In the genomic region with DNA sequence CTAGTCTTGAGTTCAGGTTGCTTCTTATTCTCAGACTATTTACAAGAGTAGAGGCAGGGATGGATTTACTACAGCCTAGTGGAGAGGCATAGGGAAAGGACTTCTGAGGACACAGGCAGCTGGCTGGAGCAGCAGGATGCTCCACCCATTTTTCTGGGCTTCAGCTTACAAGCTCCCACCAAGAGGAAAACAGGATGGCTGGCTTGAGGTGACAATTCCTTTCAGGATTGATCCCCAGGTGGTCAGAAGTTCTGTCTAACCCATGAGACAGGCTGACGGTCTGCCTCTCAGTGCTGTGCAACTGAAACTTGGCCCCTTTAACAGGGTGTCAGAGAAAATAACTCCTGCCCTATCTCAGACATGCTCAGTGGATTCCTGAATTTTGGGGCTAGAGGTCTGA, we compare ENCODE assay signal across 13 mouse cellular contexts. TPM values are rescaled to one million over a fixed set of nuclear protein-coding genes. Genes with fewer than 3 reads are reported as not detected.
DNase-seq lines count a peak whose midpoint lies in the region; ATAC-seq and TF ChIP-seq lines count a peak whose summit lies in the region.
"Had no signal": no experiment of that assay in that cellular context is flagged by ENCODE, and none has a peak within 500 bp of the region (broad histone marks: within the 10 kb centered on the region; RNA-seq: fewer than 3 reads in every experiment).

No protein-coding gene starts in this region.

- no peak for TF ChIP-seq CTCF in gastrocnemius, adult 2 months (IDR thresholded peaks at IDR 0.05)

- H3K9ac ChIP-seq in kidney, embryonic 16.5 days (replicated peaks; ENCODE audit: low read length), result no peak overlapping the region
- H3K9ac ChIP-seq in heart, embryonic 16.5 days (ENCODE audit: low read length), result 0 out of 2 replicates have a peak overlapping the region, but pooled peaks have one; percentile 11
- H3K9ac ChIP-seq: forebrain, embryonic 15.5 days; liver, embryonic 13.5 days; midbrain, embryonic 13.5 days had no signal

- H3K4me1 ChIP-seq in kidney, embryonic 16.5 days (ENCODE audit: insufficient read depth, low read length), result peaks cover 11% of the 10 kb centered on the region
- peaks cover 32% of the 10 kb centered on the region for H3K4me1 ChIP-seq in heart, embryonic 16.5 days (ENCODE audit: control insufficient read depth, insufficient read depth, low read length)

- DNase-seq in kidney, adult 11 months, result peak; percentile 57
- DNase-seq in gastrocnemius, adult 2 months, result peak; percentile 70
- peak; percentile 62 for DNase-seq in lung, postnatal 25 days (ENCODE audit: low spot score)
- no peak for DNase-seq in left cerebral cortex, postnatal 4 days
- DNase-seq in urinary bladder, adult 18-20 months (ENCODE audit: low spot score in 2 of 2), result no peak
- DNase-seq: B cell, adult 2 months; liver, embryonic 13.5 days had no signal

- ATAC-seq in kidney, embryonic 16.5 days (ENCODE audit: low FRiP score, low TSS enrichment), result no peak
- no peak for ATAC-seq in heart, embryonic 16.5 days (replicated peaks; ENCODE audit: extremely low read depth, insufficient read depth, low FRiP score)
- ATAC-seq in erythroid progenitor cell, adult 5-6 weeks (replicated peaks; ENCODE audit: low FRiP score, poor library complexity, severe bottlenecking), result no peak
- ATAC-seq: forebrain, embryonic 15.5 days; midbrain, embryonic 13.5 days had no signal

- H3K9me3 ChIP-seq in kidney, embryonic 16.5 days (ENCODE audit: low read length), result no peaks in the 10 kb centered on the region
- no peaks in the 10 kb centered on the region for H3K9me3 ChIP-seq in heart, embryonic 16.5 days (replicated peaks; ENCODE audit: control insufficient read depth, low read length)
- H3K9me3 ChIP-seq: forebrain, embryonic 15.5 days; liver, embryonic 13.5 days; midbrain, embryonic 13.5 days had no signal

- intact Hi-C loops in gastrocnemius, adult 2 months (cut with DNase I), result no loop called here
- intact Hi-C loops in left cerebral cortex, postnatal 4 days (cut with DNase I), result no loop called here

- no peak overlapping the region for H3K4me3 ChIP-seq in kidney, embryonic 16.5 days (ENCODE audit: low read length)
- H3K4me3 ChIP-seq in gastrocnemius, adult 2 months, result peak overlapping the region; percentile 45
- no peak overlapping the region for H3K4me3 ChIP-seq in heart, embryonic 16.5 days (ENCODE audit: low read length)
- H3K4me3 ChIP-seq: forebrain, embryonic 15.5 days; liver, embryonic 13.5 days; midbrain, embryonic 13.5 days had no signal

- H3K27ac ChIP-seq in kidney, embryonic 16.5 days (ENCODE audit: low read length), result no peak overlapping the region
- peak overlapping the region; percentile 93 for H3K27ac ChIP-seq in gastrocnemius, adult 2 months
- H3K27ac ChIP-seq in heart, embryonic 16.5 days (ENCODE audit: low read length), result peak overlapping the region; percentile 56; the same call in 1 of the 2 replicates
- H3K27ac ChIP-seq: forebrain, embryonic 15.5 days; liver, embryonic 13.5 days; midbrain, embryonic 13.5 days had no signal

- no peaks in the 10 kb centered on the region for H3K36me3 ChIP-seq in kidney, embryonic 16.5 days (ENCODE audit: insufficient read depth, low read length)
- H3K36me3 ChIP-seq in heart, embryonic 16.5 days (ENCODE audit: control insufficient read depth, insufficient read depth), result no peaks in the 10 kb centered on the region
- H3K36me3 ChIP-seq: forebrain, embryonic 15.5 days; liver, embryonic 13.5 days; midbrain, embryonic 13.5 days had no signal

- 52% methylated on average over 1 of the region's 1 CpGs for WGBS in kidney, embryonic 16.5 days
- 45% methylated on average over 1 of the region's 1 CpGs for WGBS in heart, embryonic 16.5 days

- no peaks in the 10 kb centered on the region for H3K27me3 ChIP-seq in kidney, embryonic 16.5 days (ENCODE audit: insufficient read depth, low read length)
- no peaks in the 10 kb centered on the region for H3K27me3 ChIP-seq in heart, embryonic 16.5 days (ENCODE audit: control insufficient read depth, insufficient read depth, low read length)
- H3K27me3 ChIP-seq: forebrain, embryonic 15.5 days; liver, embryonic 13.5 days; midbrain, embryonic 13.5 days had no signal

- no peak overlapping the region for H3K4me2 ChIP-seq in kidney, embryonic 16.5 days (replicated peaks; ENCODE audit: low read depth, low read length)
- no peak overlapping the region for H3K4me2 ChIP-seq in heart, embryonic 16.5 days (ENCODE audit: low read depth, low read length)
- H3K4me2 ChIP-seq: forebrain, embryonic 15.5 days; liver, embryonic 13.5 days; midbrain, embryonic 13.5 days had no signal

RNA-seq across cellular contexts. Expression of gene Cst3, which starts 3.7 kb away (rescaled TPM):
- 421 and 479 TPM in 2 replicates for polyA plus RNA-seq in kidney, embryonic 16.5 days (2015; fragmentation: Nextera tagmentation; extraction: Ambion mirVana)
- total RNA-seq in gastrocnemius, adult 2 months (2021), result 100 to 1,000 TPM; 519 to 664 TPM
- 721 and 724 TPM in 2 replicates for polyA plus RNA-seq in heart, embryonic 16.5 days (2015; fragmentation: Nextera tagmentation; extraction: Ambion mirVana)
- 130 and 133 TPM in 2 replicates for total RNA-seq in erythroid progenitor cell, adult 5-6 weeks (2015; ENCODE audit: low replicate concordance)
- 37.9 and 71.9 TPM in 2 replicates for total RNA-seq in erythroid progenitor cell, adult 5-6 weeks (2017; ENCODE audit: low replicate concordance)
- total RNA-seq in left cerebral cortex, postnatal 4 days (2021), result 100 to 1,000 TPM; 792 to 798 TPM

RNA-seq across cellular contexts. Expression of gene 9230104L09Rik, which starts 14.4 kb away (rescaled TPM):
- polyA plus RNA-seq in kidney, embryonic 16.5 days (2015; fragmentation: Nextera tagmentation; extraction: Ambion mirVana), result not detected in 2 replicates
- total RNA-seq in gastrocnemius, adult 2 months (2021), result 1 to 10 TPM in 1 of 2 experiments, not detected in 1; 1.3 TPM
- polyA plus RNA-seq in heart, embryonic 16.5 days (2015; fragmentation: Nextera tagmentation; extraction: Ambion mirVana), result 0.38 and 0.71 TPM in 2 replicates
- not detected in 2 replicates for total RNA-seq in erythroid progenitor cell, adult 5-6 weeks (2015; ENCODE audit: low replicate concordance)
- not detected in 2 replicates for total RNA-seq in erythroid progenitor cell, adult 5-6 weeks (2017; ENCODE audit: low replicate concordance)
- total RNA-seq in left cerebral cortex, postnatal 4 days (2021), result not detected
- polyA plus RNA-seq: brain, embryonic 14.5 days; forebrain, embryonic 15.5 days; liver, embryonic 13.5 days; midbrain, embryonic 13.5 days had no signal

RNA-seq across cellular contexts. Expression of gene Cst9, which starts 44.3 kb away (rescaled TPM):
- 0.97 TPM in 1 of 2 replicates, not detected in the other for polyA plus RNA-seq in kidney, embryonic 16.5 days (2015; fragmentation: Nextera tagmentation; extraction: Ambion mirVana)
- total RNA-seq in gastrocnemius, adult 2 months (2021), result not detected
- polyA plus RNA-seq in heart, embryonic 16.5 days (2015; fragmentation: Nextera tagmentation; extraction: Ambion mirVana), result 2.8 and 4.5 TPM in 2 replicates
- total RNA-seq in erythroid progenitor cell, adult 5-6 weeks (2015; ENCODE audit: low replicate concordance), result not detected in 2 replicates
- not detected in 2 replicates for total RNA-seq in erythroid progenitor cell, adult 5-6 weeks (2017; ENCODE audit: low replicate concordance)
- total RNA-seq in left cerebral cortex, postnatal 4 days (2021), result not detected
- polyA plus RNA-seq: brain, embryonic 14.5 days; forebrain, embryonic 15.5 days; midbrain, embryonic 13.5 days had no signal

RNA-seq across cellular contexts. Expression of gene Cst13, which starts 59.3 kb away (rescaled TPM):
- not detected in 2 replicates for polyA plus RNA-seq in kidney, embryonic 16.5 days (2015; fragmentation: Nextera tagmentation; extraction: Ambion mirVana)
- total RNA-seq in gastrocnemius, adult 2 months (2021), result not detected
- polyA plus RNA-seq in heart, embryonic 16.5 days (2015; fragmentation: Nextera tagmentation; extraction: Ambion mirVana), result not detected in 2 replicates
- total RNA-seq in erythroid progenitor cell, adult 5-6 weeks (2015; ENCODE audit: low replicate concordance), result not detected in 2 replicates
- total RNA-seq in erythroid progenitor cell, adult 5-6 weeks (2017; ENCODE audit: low replicate concordance), result not detected in 2 replicates
- total RNA-seq in left cerebral cortex, postnatal 4 days (2021), result under 1 TPM in 1 of 2 experiments, not detected in 1; 0.52 TPM
- polyA plus RNA-seq: brain, embryonic 14.5 days; forebrain, embryonic 15.5 days; liver, embryonic 13.5 days; midbrain, embryonic 13.5 days had no signal

Comparison
In these comparisons a context has a peak if more than half of its experiments do, and no peak if none do; other contexts are left out.
1. DNase-seq: peak in kidney, adult 11 months (single experiment), gastrocnemius, adult 2 months (single experiment) and lung, postnatal 25 days (single experiment); none in left cerebral cortex, postnatal 4 days (single experiment) and urinary bladder, adult 18-20 months (0 of 2).